Mouse (Mus musculus): Measurements from ENCODE around the gene Gm10959.
A peak's percentile ranks its signal among the peaks of the same experiment; 100 is the strongest.

Gm10959 gene

GRCm38 (mm10) chr3:122894772-122895171 lies 24.4 kb downstream of the Gm10959 start, which contains the start of gene Fabp2:
Gene Fabp2, plus strand, starts transcription at chr3:122895072.
- DNase-seq (ENCODE audit: inconsistent ontology term), result no peak

GRCm38 (mm10) chr3:122888371-122888819 lies 30.8 kb downstream of the Gm10959 start:
- peak; percentile 65 for DNase-seq (ENCODE audit: inconsistent ontology term)

- no peak for DNase-seq (ENCODE audit: inconsistent ontology term)
Observed at GRCm38 (mm10) chr3:122887505-122888301, 31.5 kb downstream of the Gm10959 start.

GRCm38 (mm10) chr3:122878705-122879315 lies 40.4 kb downstream of the Gm10959 start:
- DNase-seq (ENCODE audit: inconsistent ontology term), result no peak

GRCm38 (mm10) chr3:122877543-122877942 lies 41.6 kb downstream of the Gm10959 start:
- DNase-seq (ENCODE audit: inconsistent ontology term), result no peak

GRCm38 (mm10) chr3:122876870-122877269 lies 42.3 kb downstream of the Gm10959 start:
- no peak for DNase-seq (ENCODE audit: inconsistent ontology term)

DNA sequence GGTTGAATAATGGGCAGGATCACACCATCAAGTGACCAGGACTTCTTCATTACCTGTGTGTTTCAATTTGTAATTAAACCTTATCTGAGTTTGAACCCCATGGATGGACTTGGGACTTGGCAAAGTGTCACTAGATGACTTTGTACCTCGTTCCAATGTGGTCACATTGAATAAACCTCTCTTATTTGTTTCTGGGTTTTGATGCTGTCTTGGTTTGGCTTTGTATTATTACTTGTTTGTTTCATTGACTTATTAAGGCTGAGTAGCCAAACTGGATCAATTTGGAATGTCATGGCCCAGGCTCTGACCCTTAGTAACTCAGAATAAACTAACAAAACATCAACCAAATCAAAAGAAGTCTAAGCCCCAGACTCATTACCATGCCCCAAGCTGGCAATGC lies 47.6 kb downstream of the Gm10959 start:
- no peak for DNase-seq (ENCODE audit: inconsistent ontology term)

DNA sequence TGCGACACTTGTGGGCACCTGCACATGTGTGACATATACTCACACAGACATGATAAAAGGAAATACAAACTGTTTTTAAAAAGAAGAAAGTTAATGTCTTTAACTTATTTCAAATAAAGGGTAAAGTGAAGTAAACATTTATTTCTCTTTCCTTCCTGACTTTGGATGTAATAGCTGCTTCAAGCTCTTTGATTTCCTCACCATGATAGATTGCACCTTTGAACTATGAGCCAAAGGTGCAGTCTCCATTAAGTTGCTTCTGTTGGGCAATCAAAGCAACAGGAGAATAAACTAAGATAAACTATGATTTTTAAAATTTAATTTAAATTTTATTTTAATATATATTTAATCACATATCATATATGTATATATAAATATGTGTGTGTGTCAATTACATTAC lies 50.9 kb downstream of the Gm10959 start:
- no peak for DNase-seq (ENCODE audit: inconsistent ontology term)

GRCm38 (mm10) chr3:122865092-122865491 lies 54.1 kb downstream of the Gm10959 start:
- DNase-seq (ENCODE audit: inconsistent ontology term), result no peak

Measured in Muller cell, postnatal 12 days (primary cell).